Mouse (Mus musculus): ENCODE measurements around the gene Shisa3. TPM values are rescaled to one million over a fixed set of nuclear protein-coding genes. Genes with fewer than 3 reads are reported as not detected.

The Shisa3 gene
- total RNA-seq, 2 experiments from 2014 or later: 1.1 to 1.3 TPM

GRCm38 (mm10) chr5:67633138-67633782 is 25.6 kb downstream of the Shisa3 start:
- no peak for DNase-seq (ENCODE audit: low spot score in 2 of 2)

GRCm38 (mm10) chr5:67633831-67634268 is 26.2 kb downstream of the Shisa3 start:
- no peak for DNase-seq (ENCODE audit: low spot score in 2 of 2)

DNA sequence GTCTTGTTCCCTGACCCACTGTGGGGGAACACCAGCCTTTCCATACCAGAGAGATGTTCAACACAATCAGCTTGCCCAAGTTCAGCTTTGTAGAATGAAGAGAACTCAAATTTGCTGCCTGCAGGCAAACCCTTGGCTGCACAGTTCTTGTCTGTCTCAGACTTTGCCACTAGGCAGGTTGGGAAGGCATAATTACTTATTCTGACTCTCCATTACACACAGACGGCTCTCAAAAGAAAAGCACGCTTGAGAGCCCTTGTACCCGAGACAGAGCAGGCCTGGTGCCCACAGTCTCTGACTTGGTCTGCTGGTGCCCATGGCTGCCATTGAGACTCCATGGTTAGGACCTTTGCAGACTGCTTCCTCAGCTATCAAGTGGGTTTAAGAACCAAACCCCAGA is 26.7 kb downstream of the Shisa3 start:
- no peak for DNase-seq (ENCODE audit: low spot score in 2 of 2)

DNA sequence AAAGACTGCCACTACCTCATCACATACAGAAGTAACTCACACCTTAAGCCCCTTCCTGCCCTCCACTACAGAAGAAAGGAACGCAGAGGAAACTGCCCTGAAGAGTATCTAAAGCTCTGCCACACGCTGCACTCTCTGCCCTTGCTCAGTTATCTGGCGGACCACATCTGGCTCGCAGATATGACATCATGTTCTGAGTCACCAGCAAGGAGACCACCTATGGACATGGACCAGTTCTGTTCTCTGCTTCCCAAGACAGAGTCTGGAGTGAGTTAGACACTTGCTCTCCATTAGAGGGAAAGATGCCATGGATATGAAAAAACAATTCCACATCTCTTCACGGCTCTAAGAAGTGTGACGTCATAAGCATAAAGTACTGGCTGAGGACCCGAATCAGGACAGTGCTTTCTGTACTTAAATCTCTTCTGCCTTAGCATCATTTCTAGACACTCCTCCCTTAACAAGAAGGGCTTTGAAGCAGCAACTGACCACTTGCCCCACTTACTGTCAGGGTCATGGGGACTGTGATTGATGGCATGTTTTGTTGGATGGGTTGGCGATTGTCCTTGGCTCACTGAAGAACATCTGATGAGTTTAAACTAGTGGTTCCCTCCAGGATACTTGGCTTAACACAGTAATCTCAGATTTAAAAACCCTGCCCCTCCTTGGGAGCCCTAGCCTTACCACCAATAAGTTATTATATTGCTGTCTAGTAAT is 33.1 kb downstream of the Shisa3 start:
- DNase-seq (ENCODE audit: low spot score in 2 of 2): no peak

DNA sequence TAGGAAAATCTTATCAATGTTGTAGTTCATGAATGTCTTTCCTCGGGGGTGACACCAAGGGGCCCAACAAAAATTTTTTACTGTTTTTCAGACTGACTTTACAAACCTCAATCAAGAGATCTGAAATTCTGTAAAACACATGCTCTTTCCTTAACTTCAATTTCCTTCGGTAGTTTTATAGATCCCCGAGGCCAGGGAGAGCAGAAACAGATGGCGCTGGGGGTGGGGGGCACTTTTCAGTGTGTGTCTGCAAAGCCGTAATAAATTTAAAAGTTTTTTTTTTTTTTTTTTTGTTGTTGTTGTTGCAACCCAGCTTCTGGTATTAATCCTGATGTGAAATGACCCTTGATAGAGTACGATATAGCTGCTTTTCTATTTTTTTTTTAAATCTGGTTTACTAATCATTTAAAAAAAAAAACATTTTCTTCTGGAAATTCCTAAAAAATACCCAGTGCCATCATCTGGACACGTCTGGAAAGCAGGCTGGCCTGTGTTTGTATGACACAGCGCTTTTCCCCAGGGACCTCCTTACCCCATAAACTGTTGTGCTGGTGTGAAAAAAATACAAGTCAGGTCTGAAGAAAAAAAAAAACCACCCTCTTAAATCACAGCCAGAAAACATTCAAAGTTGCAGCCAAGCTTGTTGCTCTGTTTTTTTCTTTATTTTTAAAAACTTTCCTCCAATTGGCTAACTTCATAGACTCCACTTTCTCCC is 33.9 kb downstream of the Shisa3 start:
- DNase-seq (ENCODE audit: low spot score in 2 of 2): no peak

GRCm38 (mm10) chr5:67643537-67644255 is 36.0 kb downstream of the Shisa3 start:
- peak in 1 of 2 experiments; percentile 30 for DNase-seq (ENCODE audit: low spot score in 2 of 2)

DNA sequence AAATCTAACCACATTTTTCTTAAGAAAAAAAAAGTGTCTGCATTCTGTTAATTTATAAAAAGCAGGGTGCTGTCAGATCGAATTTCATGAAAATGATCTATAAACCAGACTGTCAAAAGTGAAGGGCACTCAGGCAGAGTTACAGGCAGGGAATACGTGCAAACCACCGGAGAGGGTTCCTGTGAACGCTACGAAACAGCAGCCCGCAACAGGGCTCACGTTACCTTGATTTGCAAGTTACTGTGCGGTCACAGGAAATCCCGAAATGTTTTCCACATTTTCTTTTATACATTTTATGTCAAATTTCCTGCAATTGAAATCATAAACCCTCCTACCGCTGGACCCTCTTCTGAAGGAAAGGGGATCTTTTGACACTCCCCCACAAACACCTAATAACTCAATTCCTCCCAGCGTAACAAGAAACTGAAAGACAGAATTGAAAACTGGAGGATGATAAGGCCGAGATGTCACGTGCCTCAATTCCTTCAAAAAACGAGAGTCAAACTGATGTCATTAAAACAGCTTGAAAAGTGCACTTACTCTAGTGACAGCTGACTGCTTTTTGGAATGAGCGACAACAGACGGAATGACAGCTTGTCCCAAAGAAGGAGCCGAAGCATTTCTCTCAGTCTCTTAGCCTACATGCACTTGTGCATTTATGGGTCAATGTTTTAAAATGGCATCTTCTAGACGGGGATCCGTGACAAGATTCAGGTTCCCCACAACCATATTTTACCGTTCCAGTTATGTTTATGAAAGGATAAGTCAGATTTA is 39.3 kb downstream of the Shisa3 start:
- DNase-seq (ENCODE audit: low spot score in 2 of 2): peak in 1 of 2 experiments; percentile 78

DNA sequence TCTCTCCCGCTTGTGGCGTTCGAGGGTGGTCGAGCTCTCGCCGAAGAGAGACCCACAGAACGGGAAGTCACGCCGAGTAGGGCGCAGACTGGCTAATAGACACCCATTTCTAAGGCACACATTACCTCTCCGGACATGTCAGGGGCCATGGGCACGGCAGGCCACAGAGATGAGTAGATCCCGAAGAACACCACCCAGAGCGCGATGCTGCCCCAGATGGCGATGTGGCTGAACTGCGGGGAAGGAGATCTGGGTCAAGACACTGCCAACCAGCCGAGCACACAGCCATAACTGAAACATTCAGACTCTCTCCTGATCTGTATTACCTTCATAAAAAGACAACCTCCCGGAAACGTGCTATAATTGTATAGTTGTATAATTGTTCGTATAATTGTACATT is 39.9 kb downstream of the Shisa3 start:
- DNase-seq (ENCODE audit: low spot score in 2 of 2): peak in 1 of 2 experiments; percentile 30

DNA sequence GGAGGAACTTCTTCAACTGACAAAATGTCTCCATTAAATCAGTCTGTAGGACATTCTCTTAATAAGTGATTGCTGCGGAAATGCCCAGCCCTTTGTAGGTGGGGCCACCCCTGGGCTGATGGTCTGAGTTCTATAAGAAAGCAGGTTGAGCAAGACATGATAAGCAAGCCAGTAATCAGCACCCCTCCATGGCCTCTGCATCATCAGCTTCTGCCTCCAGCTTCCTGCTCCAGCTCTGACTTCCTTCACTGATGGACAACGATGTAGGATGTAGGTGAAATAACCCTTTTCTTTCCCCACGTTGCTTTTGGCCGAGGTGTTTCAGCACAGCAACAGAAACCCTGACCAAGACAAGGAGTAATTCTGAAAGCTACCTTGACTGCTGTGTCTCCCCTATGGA is 41.5 kb downstream of the Shisa3 start:
- no peak for DNase-seq (ENCODE audit: low spot score in 2 of 2)

DNA sequence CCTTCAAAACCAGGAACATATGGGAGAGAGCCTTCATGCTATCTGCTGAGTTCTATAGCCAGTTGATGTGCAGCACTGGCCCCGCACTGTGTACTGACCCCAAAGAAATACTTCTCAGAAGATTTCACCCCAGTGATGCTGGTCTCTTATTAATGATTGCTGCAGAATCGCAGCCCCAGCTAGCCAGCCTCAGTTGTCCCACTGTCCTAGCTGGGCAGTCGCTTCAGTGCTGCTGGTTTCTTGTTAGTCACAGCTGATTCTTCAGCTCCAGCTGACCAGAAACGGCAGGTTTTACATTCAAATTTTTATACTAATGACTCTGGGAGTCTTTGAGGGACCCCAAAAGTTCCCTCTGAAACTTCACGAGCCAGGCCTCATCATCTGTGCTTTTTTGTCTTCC is 42.3 kb downstream of the Shisa3 start:
- no peak for DNase-seq (ENCODE audit: low spot score in 2 of 2)

DNA sequence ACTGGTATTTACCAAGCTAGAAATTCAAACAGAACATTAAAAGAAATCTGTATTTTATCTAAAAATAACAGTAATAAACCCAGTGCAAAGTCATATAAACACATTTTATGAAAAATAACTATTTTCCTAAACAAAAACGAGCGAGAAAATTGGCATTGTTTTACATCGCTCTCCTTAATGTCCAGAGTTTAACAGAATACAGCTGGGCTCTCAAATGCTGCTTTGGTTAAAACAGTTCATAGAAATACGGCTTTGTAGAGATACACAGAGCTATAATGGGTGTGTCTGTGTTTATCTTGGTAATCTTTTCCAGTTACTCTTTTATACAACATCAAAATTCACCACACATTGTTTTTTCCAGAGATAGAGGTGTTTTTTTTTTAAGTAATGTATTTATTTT is 44.8 kb downstream of the Shisa3 start:
- DNase-seq (ENCODE audit: low spot score in 2 of 2): no peak

- no peak for DNase-seq (ENCODE audit: low spot score in 2 of 2)
Observed at GRCm38 (mm10) chr5:67653543-67653942, 45.9 kb downstream of the Shisa3 start.

DNA sequence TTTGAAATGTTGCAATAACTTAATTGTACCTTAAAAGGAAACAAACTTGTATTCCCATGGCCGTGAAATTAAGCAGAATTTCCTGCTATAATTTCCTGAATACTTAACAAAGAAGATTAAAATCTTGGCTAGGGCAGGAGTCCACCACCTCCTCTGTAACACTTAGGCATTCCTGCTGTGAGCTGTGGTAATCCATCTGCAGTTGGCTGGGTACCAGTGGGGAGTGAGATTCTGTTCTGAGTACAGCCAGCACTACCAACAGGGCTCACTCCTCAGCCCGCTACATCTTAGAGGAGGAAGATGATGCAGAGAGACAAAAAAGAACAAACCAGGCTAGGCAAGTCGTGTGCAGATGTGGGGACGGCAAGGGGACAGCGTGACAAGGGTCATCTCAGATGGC is 46.9 kb downstream of the Shisa3 start:
- DNase-seq (ENCODE audit: low spot score in 2 of 2): no peak

GRCm38 (mm10) chr5:67655696-67656519 is 48.2 kb downstream of the Shisa3 start:
- no peak for DNase-seq (ENCODE audit: low spot score in 2 of 2)

- no peak for DNase-seq (ENCODE audit: low spot score in 2 of 2)
Observed at GRCm38 (mm10) chr5:67656821-67657259, 49.2 kb downstream of the Shisa3 start.

DNA sequence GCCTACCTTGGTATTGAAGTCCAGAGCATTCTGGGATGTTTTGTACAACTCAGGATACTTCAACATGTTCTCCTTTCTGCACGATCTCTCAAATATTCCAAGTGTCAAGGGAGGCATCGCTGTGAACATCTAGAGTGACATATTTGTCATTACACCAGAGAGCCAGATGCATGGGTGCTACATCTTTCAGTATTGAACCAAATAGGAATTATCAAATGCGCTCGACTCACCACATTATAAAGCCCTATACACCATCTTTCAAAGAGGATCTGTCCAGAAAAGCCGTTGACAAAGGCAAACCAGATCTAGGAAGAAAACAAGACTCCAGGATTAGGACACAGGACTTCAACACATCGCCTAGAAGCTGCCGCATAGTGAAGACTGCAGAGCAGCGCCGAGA is 52.2 kb downstream of the Shisa3 start:
- no peak for DNase-seq (ENCODE audit: low spot score in 2 of 2)

DNA sequence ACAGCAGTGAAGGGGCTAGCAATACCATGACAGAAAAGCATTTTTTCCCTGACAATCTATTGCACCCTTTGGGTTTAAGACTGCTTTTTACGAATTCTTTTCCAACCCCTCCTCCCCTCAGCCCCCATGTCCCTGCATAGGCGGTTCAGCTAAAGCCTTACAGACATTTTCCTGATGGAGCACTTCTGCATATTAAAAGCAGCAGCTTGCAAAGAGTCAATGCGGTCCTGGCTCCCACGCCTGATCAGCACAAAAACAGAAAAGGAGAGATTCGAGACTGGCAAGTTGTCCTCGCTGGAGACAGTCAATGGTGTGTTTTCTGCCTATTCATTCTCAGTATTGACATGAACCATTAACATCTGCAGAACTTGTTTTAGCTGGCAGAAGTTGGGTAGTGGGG is 55.0 kb downstream of the Shisa3 start:
- peak in 1 of 2 experiments; percentile 31 for DNase-seq (ENCODE audit: low spot score in 2 of 2)

DNA sequence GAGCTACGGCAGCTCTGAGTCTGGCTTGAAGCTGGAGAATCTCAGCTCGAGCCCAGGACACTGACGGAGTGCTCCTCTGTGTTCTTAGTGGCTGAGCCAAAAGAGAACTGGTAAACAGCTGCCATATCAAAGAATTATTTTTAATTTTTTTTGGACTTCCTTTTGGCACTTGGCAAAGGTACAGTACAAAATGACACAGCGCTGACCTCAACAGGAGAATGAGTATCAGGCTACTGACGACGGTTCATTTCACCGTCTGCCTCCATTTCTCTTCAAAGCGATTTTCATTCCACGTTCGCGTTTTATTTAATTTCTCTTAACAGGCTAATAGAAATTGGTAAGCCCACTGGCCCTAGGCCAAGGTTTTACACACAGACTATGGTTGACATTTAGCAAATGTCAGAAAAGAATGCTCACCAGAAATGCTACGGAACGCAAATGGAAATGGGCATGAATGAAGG is 61.8 kb downstream of the Shisa3 start:
- DNase-seq (ENCODE audit: low spot score in 2 of 2): peak; percentile 26 to 61

GRCm38 (mm10) chr5:67670158-67670557 is 62.5 kb downstream of the Shisa3 start:
- DNase-seq (ENCODE audit: low spot score in 2 of 2): no peak

DNA sequence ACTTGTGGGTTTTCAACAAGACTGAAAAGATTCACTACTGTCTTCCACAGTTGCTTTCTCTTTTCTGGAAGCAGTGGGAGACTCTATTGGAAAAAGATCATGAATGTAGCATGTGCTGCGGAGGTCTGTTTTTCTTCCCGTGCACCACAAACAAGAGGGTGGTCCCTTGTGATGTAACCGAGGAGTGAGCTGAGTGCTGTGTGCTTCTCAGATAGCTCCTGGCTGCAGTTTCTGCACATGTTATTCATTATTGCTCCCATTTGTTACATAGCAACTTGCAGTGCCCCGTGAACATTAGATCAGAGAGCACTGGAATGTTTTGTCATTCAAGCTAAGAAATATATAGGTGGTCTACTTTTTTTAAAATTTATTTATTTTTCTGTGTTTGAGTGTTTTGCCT is 65.3 kb downstream of the Shisa3 start:
- DNase-seq (ENCODE audit: low spot score in 2 of 2): no peak

All from layer of hippocampus, adult 18-20 months (tissue).